Mouse (Mus musculus): ENCODE data around the gene Agpat3. TPM values are rescaled to one million over a fixed set of nuclear protein-coding genes. Genes with fewer than 3 reads are reported as not detected.
A peak's percentile ranks its signal among the peaks of the same experiment; 100 is the strongest.

Gene Agpat3
- polyA plus RNA-seq, 1 experiment, result 43.7 TPM

GRCm38 (mm10) chr10:78290730-78291535 lies 61.4 kb downstream of the Agpat3 start:
- Histone ChIP-seq H3K4me3 (ENCODE audit: insufficient read depth, low read length) (no peak overlapping the region), H3K4me1 (ENCODE audit: control insufficient read depth, insufficient read depth, low read length) (0 out of 2 replicates have a peak, but pooled peaks cover 9% of the 10 kb centered on the region), H3K27ac (ENCODE audit: insufficient read depth, low read length) (no peak overlapping the region)
- no peak for TF ChIP-seq POLR2A (IDR thresholded peaks at IDR 0.05; ENCODE audit: low read depth, low read length)
- TF ChIP-seq CTCF (IDR thresholded peaks at IDR 0.05; ENCODE audit: borderline replicate concordance, insufficient read depth, low read length), result no peak

GRCm38 (mm10) chr10:78288896-78289295 lies 63.4 kb downstream of the Agpat3 start:
- no peak overlapping the region for H3K4me3 ChIP-seq (ENCODE audit: insufficient read depth, low read length)
- TF ChIP-seq POLR2A (IDR thresholded peaks at IDR 0.05; ENCODE audit: low read depth, low read length), result no peak
- no peak for TF ChIP-seq CTCF (IDR thresholded peaks at IDR 0.05; ENCODE audit: borderline replicate concordance, insufficient read depth, low read length)
- H3K4me1 ChIP-seq (ENCODE audit: control insufficient read depth, insufficient read depth, low read length), result 0 out of 2 replicates have a peak, but pooled peaks cover 9% of the 10 kb centered on the region
- H3K27ac ChIP-seq (ENCODE audit: insufficient read depth, low read length), result no peak overlapping the region

DNA sequence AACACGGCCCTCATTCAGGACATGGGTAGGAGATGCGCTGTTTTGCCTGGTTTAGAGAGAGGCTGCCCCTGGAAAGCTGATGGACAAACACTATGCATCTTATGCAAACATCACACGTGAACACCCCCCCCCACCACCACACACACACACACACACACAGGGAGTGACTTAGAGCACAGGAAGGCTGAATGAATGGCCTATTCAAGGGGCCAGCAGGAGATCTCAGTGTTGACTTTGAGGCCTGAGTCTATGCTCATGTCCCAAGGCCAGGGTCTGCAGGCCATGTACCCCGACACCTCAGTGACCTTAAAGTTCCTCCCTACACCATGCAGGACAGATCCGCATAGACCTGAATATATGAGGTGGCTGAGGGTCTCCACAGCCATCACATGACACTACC lies 64.2 kb downstream of the Agpat3 start:
- 0 out of 2 replicates have a peak, but pooled peaks cover 9% of the 10 kb centered on the region for H3K4me1 ChIP-seq (ENCODE audit: control insufficient read depth, insufficient read depth, low read length)
- H3K27ac ChIP-seq (ENCODE audit: insufficient read depth, low read length), result no peak overlapping the region
- no peak overlapping the region for H3K4me3 ChIP-seq (ENCODE audit: insufficient read depth, low read length)
- TF ChIP-seq POLR2A (IDR thresholded peaks at IDR 0.05; ENCODE audit: low read depth, low read length) (no peak), CTCF (IDR thresholded peaks at IDR 0.05; ENCODE audit: borderline replicate concordance, insufficient read depth, low read length) (no peak)

DNA sequence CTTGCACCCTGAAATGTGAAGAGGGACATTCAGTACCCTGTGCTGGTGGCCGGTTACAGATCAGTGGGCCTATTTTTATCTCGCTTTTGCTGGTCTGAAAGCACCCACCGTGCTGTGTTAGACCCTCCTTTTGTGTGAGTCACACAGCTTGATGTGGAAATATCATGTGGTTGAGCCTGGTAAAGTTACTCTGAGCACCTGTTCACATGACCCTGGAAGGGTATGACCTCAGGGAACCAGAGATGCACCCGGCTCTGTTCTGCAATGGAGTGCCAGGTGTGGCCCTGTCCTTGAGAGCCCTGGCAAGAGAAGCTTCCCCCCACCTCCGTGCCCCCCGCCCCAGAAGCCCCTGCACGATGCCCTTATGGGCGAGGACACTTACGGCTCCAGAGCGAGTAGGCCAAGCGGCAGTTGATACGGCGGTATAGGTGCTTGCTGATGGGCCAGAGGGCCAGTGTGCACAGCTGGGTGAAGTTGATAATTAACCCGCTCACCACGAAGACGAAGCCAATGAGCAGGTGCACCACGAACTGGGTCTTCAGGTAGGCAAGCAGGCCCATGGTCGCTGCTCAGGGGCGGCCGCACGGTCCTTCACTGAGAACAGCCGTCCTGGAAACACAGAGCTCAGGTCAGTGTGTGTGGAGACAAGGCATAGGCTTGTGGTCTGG lies 64.7 kb downstream of the Agpat3 start:
- Histone ChIP-seq H3K27ac (ENCODE audit: insufficient read depth, low read length) (no peak overlapping the region), H3K4me1 (ENCODE audit: control insufficient read depth, insufficient read depth, low read length) (0 out of 2 replicates have a peak, but pooled peaks cover 9% of the 10 kb centered on the region), H3K4me3 (ENCODE audit: insufficient read depth, low read length) (no peak overlapping the region)
- no peak for TF ChIP-seq CTCF (IDR thresholded peaks at IDR 0.05; ENCODE audit: borderline replicate concordance, insufficient read depth, low read length)
- no peak for TF ChIP-seq POLR2A (IDR thresholded peaks at IDR 0.05; ENCODE audit: low read depth, low read length)

GRCm38 (mm10) chr10:78285959-78286358 lies 66.3 kb downstream of the Agpat3 start:
- 0 out of 2 replicates have a peak, but pooled peaks cover 3% of the 10 kb centered on the region for H3K4me1 ChIP-seq (ENCODE audit: control insufficient read depth, insufficient read depth, low read length)
- no peak overlapping the region for H3K4me3 ChIP-seq (ENCODE audit: insufficient read depth, low read length)
- TF ChIP-seq CTCF (IDR thresholded peaks at IDR 0.05; ENCODE audit: borderline replicate concordance, insufficient read depth, low read length), result no peak
- no peak overlapping the region for H3K27ac ChIP-seq (ENCODE audit: insufficient read depth, low read length)

GRCm38 (mm10) chr10:78285409-78285808 lies 66.9 kb downstream of the Agpat3 start:
- no peak overlapping the region for H3K4me3 ChIP-seq (ENCODE audit: insufficient read depth, low read length)
- no peak overlapping the region for H3K27ac ChIP-seq (ENCODE audit: insufficient read depth, low read length)
- TF ChIP-seq POLR2A (IDR thresholded peaks at IDR 0.05; ENCODE audit: low read depth, low read length), result no peak
- no peak for TF ChIP-seq CTCF (IDR thresholded peaks at IDR 0.05; ENCODE audit: borderline replicate concordance, insufficient read depth, low read length)
- H3K4me1 ChIP-seq (ENCODE audit: control insufficient read depth, insufficient read depth, low read length), result no peaks in the 10 kb centered on the region

DNA sequence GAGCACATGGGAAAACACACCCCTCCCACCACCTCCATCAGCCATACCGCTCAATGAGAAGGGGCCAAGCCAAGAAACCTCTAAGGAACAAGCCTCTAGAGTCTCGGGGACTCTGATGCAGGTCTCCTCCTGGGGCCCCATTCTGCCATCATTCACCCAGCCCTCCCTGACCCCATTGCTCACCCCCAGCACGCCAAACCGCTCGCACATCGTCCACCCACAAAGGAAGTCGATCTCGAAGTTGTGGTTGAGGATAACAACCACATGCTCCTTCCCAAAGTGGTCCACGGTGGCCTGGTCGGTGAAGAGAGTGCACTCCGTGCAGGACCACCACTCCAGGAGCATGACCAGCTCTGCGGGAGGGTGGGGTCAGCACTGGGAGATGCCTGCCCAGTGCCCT lies 67.5 kb downstream of the Agpat3 start:
- no peak for TF ChIP-seq CTCF (IDR thresholded peaks at IDR 0.05; ENCODE audit: borderline replicate concordance, insufficient read depth, low read length)
- TF ChIP-seq POLR2A (IDR thresholded peaks at IDR 0.05; ENCODE audit: low read depth, low read length), result no peak
- H3K4me1 ChIP-seq (ENCODE audit: control insufficient read depth, insufficient read depth, low read length), result no peaks in the 10 kb centered on the region
- H3K4me3 ChIP-seq (ENCODE audit: insufficient read depth, low read length), result no peak overlapping the region
- H3K27ac ChIP-seq (ENCODE audit: insufficient read depth, low read length), result no peak overlapping the region

GRCm38 (mm10) chr10:78282411-78282810 lies 69.9 kb downstream of the Agpat3 start:
- TF ChIP-seq CTCF (IDR thresholded peaks at IDR 0.05; ENCODE audit: borderline replicate concordance, insufficient read depth, low read length) (no peak), POLR2A (IDR thresholded peaks at IDR 0.05; ENCODE audit: low read depth, low read length) (no peak)
- Histone ChIP-seq H3K27ac (ENCODE audit: insufficient read depth, low read length) (no peak overlapping the region), H3K4me1 (ENCODE audit: control insufficient read depth, insufficient read depth, low read length) (no peaks in the 10 kb centered on the region), H3K4me3 (ENCODE audit: insufficient read depth, low read length) (no peak overlapping the region)

- no peak overlapping the region for H3K4me3 ChIP-seq (ENCODE audit: insufficient read depth, low read length)
- no peak overlapping the region for H3K27ac ChIP-seq (ENCODE audit: insufficient read depth, low read length)
- no peaks in the 10 kb centered on the region for H3K4me1 ChIP-seq (ENCODE audit: control insufficient read depth, insufficient read depth, low read length)
- TF ChIP-seq POLR2A (IDR thresholded peaks at IDR 0.05; ENCODE audit: low read depth, low read length), result no peak
- TF ChIP-seq CTCF (IDR thresholded peaks at IDR 0.05; ENCODE audit: borderline replicate concordance, insufficient read depth, low read length), result no peak
Observed at GRCm38 (mm10) chr10:78280486-78280885, 71.8 kb downstream of the Agpat3 start.

DNA sequence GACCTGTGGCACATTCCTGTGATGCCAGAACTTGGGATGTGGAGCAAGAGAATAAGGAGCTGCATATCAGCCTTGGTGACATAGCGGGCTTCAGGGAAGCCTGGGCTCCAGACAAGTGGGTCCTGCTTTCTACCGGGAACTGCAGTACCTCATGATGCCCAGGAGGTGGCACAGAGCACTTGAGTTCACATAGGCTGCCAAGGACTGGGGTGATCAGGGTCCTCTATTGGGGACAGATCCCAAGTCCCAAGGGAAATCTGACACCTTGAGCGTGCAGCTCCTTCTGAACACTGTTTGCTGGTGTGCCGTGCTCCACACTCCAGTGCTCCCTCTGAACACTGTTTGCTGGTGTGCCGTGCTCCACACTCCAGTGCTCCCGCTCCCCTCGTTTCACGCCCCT lies 73.1 kb downstream of the Agpat3 start:
- TF ChIP-seq CTCF (IDR thresholded peaks at IDR 0.05; ENCODE audit: borderline replicate concordance, insufficient read depth, low read length), result peak; percentile 78
- TF ChIP-seq POLR2A (IDR thresholded peaks at IDR 0.05; ENCODE audit: low read depth, low read length), result no peak
- H3K4me3 ChIP-seq (ENCODE audit: insufficient read depth, low read length), result no peak overlapping the region
- no peaks in the 10 kb centered on the region for H3K4me1 ChIP-seq (ENCODE audit: control insufficient read depth, insufficient read depth, low read length)
- H3K27ac ChIP-seq (ENCODE audit: insufficient read depth, low read length), result no peak overlapping the region
